Mouse (Mus musculus) embryonic stem cell, embryonic (primary cell): Measurements from ENCODE around the gene Wwox.

ENCODE experiments used
- CTCF ChIA-PET, 4 experiments: fragments of 300-600 bp in 2 of 4; fragments of 350-600 bp in 2 of 4; sonication (Branson Sonifier 250); formaldehyde crosslinking; loops; one replicate each; lab custom pipeline; 2022; ENCODE audit warnings: inconsistent platforms in 2 of 4; lab: Charles Lee
- POLR2A ChIA-PET, 4 experiments: fragments of 300-600 bp in 2 of 4; fragments of 350-600 bp in 2 of 4; sonication (Branson Sonifier 250); formaldehyde crosslinking; loops; one replicate each; lab custom pipeline; 2022; ENCODE audit warnings: antibody characterized with exemption in 4 of 4, inconsistent platforms in 1 of 4; lab: Charles Lee

Gene Wwox

GRCm38 (mm10) chr8:114775543-114775942 is 336.1 kb downstream of the Wwox start:
- POLR2A ChIA-PET = no interaction called here
- CTCF ChIA-PET = no interaction called here

GRCm38 (mm10) chr8:114776696-114777095 is 337.2 kb downstream of the Wwox start:
- POLR2A ChIA-PET = no interaction called here
- CTCF ChIA-PET = interaction anchor here in 1 of 4 experiments (0.6 kb wide), 1 partner anchor 19 kb away, joined by 3 read pairs; no protein-coding TSS in a partner anchor

- CTCF ChIA-PET = interaction anchor here in 2 of 4 experiments (0.5 to 0.6 kb wide), 3 partner anchors 14 to 250 kb away, joined by 3 read pairs; no protein-coding TSS in a partner anchor
- POLR2A ChIA-PET = no interaction called here
Measured at GRCm38 (mm10) chr8:114777271-114777980, 338.0 kb downstream of the Wwox start.

- ChIA-PET CTCF (interaction anchor here in 1 of 4 experiments (0.6 kb wide), 1 partner anchor 29 kb away, joined by 4 read pairs; no protein-coding TSS in a partner anchor), POLR2A (no interaction called here)
Measured at GRCm38 (mm10) chr8:114779002-114779401, 339.5 kb downstream of the Wwox start.

- CTCF ChIA-PET = no interaction called here
- POLR2A ChIA-PET = interaction anchor here in 2 of 4 experiments (0.5 to 0.6 kb wide), 2 partner anchors 24 kb away, joined by 3 read pairs; no protein-coding TSS in a partner anchor
Measured at GRCm38 (mm10) chr8:114783321-114783720, 343.9 kb downstream of the Wwox start.

- ChIA-PET POLR2A (no interaction called here), CTCF (no interaction called here)
Measured at GRCm38 (mm10) chr8:114785834-114786233, 346.4 kb downstream of the Wwox start.

- ChIA-PET CTCF (no interaction called here), POLR2A (no interaction called here)
Measured at GRCm38 (mm10) chr8:114789616-114790015, 350.2 kb downstream of the Wwox start.

GRCm38 (mm10) chr8:114790754-114791153 is 351.3 kb downstream of the Wwox start:
- ChIA-PET POLR2A (no interaction called here), CTCF (no interaction called here)

GRCm38 (mm10) chr8:114793682-114794081 is 354.2 kb downstream of the Wwox start:
- ChIA-PET CTCF (no interaction called here), POLR2A (no interaction called here)

- CTCF ChIA-PET = interaction anchor here in 3 of 4 experiments (0.6 kb wide), 3 partner anchors 50 to 1093 kb away, joined by 3 to 4 read pairs (median 3); no protein-coding TSS in a partner anchor
- POLR2A ChIA-PET = interaction anchor here in 1 of 4 experiments (0.6 kb wide), 1 partner anchor 168 kb away, joined by 4 read pairs; no protein-coding TSS in a partner anchor
Measured at GRCm38 (mm10) chr8:114801428-114802134, 362.1 kb downstream of the Wwox start.

GRCm38 (mm10) chr8:114803113-114803512 is 363.7 kb downstream of the Wwox start:
- POLR2A ChIA-PET = interaction anchor here in 1 of 4 experiments (0.6 to 0.7 kb wide), 2 partner anchors 17 to 44 kb away, joined by 3 read pairs; no protein-coding TSS in a partner anchor
- CTCF ChIA-PET = interaction anchor here (0.5 to 1.7 kb wide), 9 partner anchors 14 to 1465 kb away, joined by 3 to 7 read pairs (median 3); no protein-coding TSS in a partner anchor

GRCm38 (mm10) chr8:114806826-114807420 is 367.5 kb downstream of the Wwox start:
- POLR2A ChIA-PET = interaction anchor here in 2 of 4 experiments (0.6 to 1.9 kb wide), 3 partner anchors 10 to 224 kb away, joined by 3 to 16 read pairs (median 3); no protein-coding TSS in a partner anchor
- CTCF ChIA-PET = interaction anchor here in 2 of 4 experiments (0.6 kb wide), 2 partner anchors 369 to 818 kb away, joined by 3 read pairs; no protein-coding TSS in a partner anchor

GRCm38 (mm10) chr8:114807676-114808426 is 368.4 kb downstream of the Wwox start:
- POLR2A ChIA-PET = interaction anchor here in 2 of 4 experiments (0.6 to 1.9 kb wide), 6 partner anchors 9 to 252 kb away, joined by 3 to 16 read pairs (median 4); no protein-coding TSS in a partner anchor
- CTCF ChIA-PET = interaction anchor here in 1 of 4 experiments (0.7 kb wide), 1 partner anchor 29 kb away, joined by 4 read pairs; no protein-coding TSS in a partner anchor

GRCm38 (mm10) chr8:114810470-114810869 is 371.0 kb downstream of the Wwox start:
- POLR2A ChIA-PET = no interaction called here
- CTCF ChIA-PET = no interaction called here

- ChIA-PET CTCF (no interaction called here), POLR2A (interaction anchor here in 1 of 4 experiments (0.6 kb wide), 1 partner anchor 286 kb away, joined by 3 read pairs; no protein-coding TSS in a partner anchor)
Measured at GRCm38 (mm10) chr8:114813830-114814229, 374.4 kb downstream of the Wwox start.

- ChIA-PET CTCF (no interaction called here), POLR2A (interaction anchor here in 1 of 4 experiments (0.9 kb wide), 1 partner anchor 33 kb away, joined by 3 read pairs; no protein-coding TSS in a partner anchor)
Measured at GRCm38 (mm10) chr8:114814769-114815736, 375.6 kb downstream of the Wwox start.

- ChIA-PET CTCF (interaction anchor here in 1 of 4 experiments (0.6 to 1.5 kb wide), 2 partner anchors 13 to 262 kb away, joined by 3 to 4 read pairs; no protein-coding TSS in a partner anchor), POLR2A (interaction anchor here in 2 of 4 experiments (1.3 to 2.0 kb wide), 4 partner anchors 9 to 67 kb away, joined by 4 to 16 read pairs (median 7); no protein-coding TSS in a partner anchor)
Measured at GRCm38 (mm10) chr8:114816343-114816742, 376.9 kb downstream of the Wwox start.
